Mouse (Mus musculus): Measurements from ENCODE around the gene Rpa1.

DNA sequence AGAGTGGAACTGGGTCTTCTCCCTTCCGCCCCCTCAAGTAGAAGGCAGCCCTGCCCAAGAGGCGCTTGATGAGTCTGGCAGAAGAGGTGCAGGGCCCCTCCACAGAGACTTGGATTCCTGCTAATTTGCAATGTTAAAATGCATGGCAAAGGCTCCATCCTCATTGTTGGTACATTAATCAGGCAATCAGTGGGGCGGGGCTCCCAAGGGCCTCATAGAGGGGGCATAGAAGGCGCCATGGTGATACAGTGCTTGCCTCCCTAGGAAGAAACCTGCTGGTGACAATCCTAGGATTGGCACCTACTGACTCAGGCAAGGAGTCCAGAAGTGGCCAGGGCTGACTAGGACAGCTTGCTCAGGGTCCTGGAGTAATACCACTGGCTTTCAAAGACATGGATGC, 86.4 kb downstream of the Rpa1 start:
- TF ChIP-seq CTCF (IDR thresholded peaks at IDR 0.05; ENCODE audit: borderline replicate concordance, extremely low read depth, insufficient read depth, insufficient read length), result no peak
- TF ChIP-seq POLR2A (IDR thresholded peaks at IDR 0.05; ENCODE audit: borderline replicate concordance, extremely low read depth, insufficient read depth, insufficient read length, poor library complexity, severe bottlenecking), result no peak

All from brain, embryonic 14.5 days (tissue).